Comparison of ENCODE assay signal across 15 mouse cellular contexts in the genomic region with DNA sequence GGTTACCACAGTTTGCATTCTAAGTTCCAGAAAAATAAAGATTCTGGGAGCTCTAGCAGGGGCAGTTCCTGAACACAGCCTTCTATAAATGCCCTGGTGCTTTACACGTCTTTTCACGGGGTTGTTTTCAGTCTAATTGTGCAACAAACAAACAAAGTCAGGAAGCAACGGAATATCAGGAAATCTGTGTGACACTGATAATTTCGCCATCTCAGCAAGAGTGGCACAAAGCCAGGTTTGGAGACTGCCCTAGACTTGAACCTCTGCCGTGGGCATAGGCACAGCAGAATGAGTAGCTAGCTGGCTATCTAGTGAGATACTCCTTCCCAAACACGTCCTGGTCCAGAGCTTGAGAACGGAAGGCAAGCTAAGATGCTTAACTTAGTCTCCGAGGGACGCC. TPM values are rescaled to one million over a fixed set of nuclear protein-coding genes. Genes with fewer than 3 reads are reported as not detected.
DNase-seq lines count a peak whose midpoint lies in the region; ATAC-seq and TF ChIP-seq lines count a peak whose summit lies in the region.
"Had no signal": no experiment of that assay in that cellular context is flagged by ENCODE, and none has a peak within 500 bp of the region (broad histone marks: within the 10 kb centered on the region; RNA-seq: fewer than 3 reads in every experiment).

No protein-coding gene starts in this region.

- peak overlapping the region; percentile 70 for H3K27ac ChIP-seq in heart, adult 2 months
- H3K27ac ChIP-seq in heart, embryonic 11.5 days (ENCODE audit: low read depth, low read length) = no peak overlapping the region
- H3K27ac ChIP-seq in lung, embryonic 16.5 days (ENCODE audit: low read length) = peak overlapping the region; percentile 37; the same call in 1 of the 2 replicates
- H3K27ac ChIP-seq in forebrain, embryonic 11.5 days (ENCODE audit: low read depth, low read length) = no peak overlapping the region
- H3K27ac ChIP-seq: embryonic facial prominence, embryonic 10.5 days; hindbrain, postnatal 0 days; limb, embryonic 12.5 days had no signal

- intact Hi-C loops in heart, adult 2 months (cut with DNase I) = loop anchor here (5.0 kb wide), 3 partner anchors 149 to 274 kb away; a partner anchor contains a TSS
- intact Hi-C loops in left cerebral cortex, postnatal 25 days (cut with DNase I) = loop anchor here (5.0 kb wide), 3 partner anchors 54 to 299 kb away; a partner anchor contains a TSS

- peak; percentile 40 to 62 for DNase-seq in heart, adult 2 months
- peak; percentile 60 for DNase-seq in adrenal gland, postnatal 10 days
- peak; percentile 33 for DNase-seq in heart, postnatal 4 days
- DNase-seq in forebrain, embryonic 11.5 days (ENCODE audit: low spot score) = no peak
- DNase-seq in left cerebral cortex, postnatal 25 days (ENCODE audit: low spot score in 2 of 2) = no peak
- DNase-seq: cerebellum, adult 8-10 months; gastrocnemius, postnatal 14 days had no signal

- no peaks in the 10 kb centered on the region for H3K9me3 ChIP-seq in heart, embryonic 11.5 days (replicated peaks; ENCODE audit: control insufficient read depth, low read length)
- no peaks in the 10 kb centered on the region for H3K9me3 ChIP-seq in lung, embryonic 16.5 days (ENCODE audit: control insufficient read depth, low read length)
- H3K9me3 ChIP-seq in forebrain, embryonic 11.5 days (ENCODE audit: control insufficient read depth, low read length) = no peaks in the 10 kb centered on the region
- H3K9me3 ChIP-seq: embryonic facial prominence, embryonic 10.5 days; limb, embryonic 12.5 days; megakaryocyte, embryonic 14.5 days had no signal

- WGBS in heart, adult 2 months = 46% methylated on average over 9 of the region's 9 CpGs
- 76% methylated on average over 9 of the region's 9 CpGs for WGBS in heart, embryonic 11.5 days (ENCODE audit: insufficient replicate concordance)
- WGBS in lung, embryonic 16.5 days = 73% methylated on average over 9 of the region's 9 CpGs
- WGBS in forebrain, embryonic 11.5 days = 92% methylated on average over 9 of the region's 9 CpGs

- 0 out of 2 replicates have a peak, but pooled peaks have one; percentile 61 for TF ChIP-seq EP300 in heart, adult 2 months (IDR thresholded peaks at IDR 0.05; ENCODE audit: insufficient read depth, low read depth, low read length)

- TF ChIP-seq CTCF in heart, adult 2 months (IDR thresholded peaks at IDR 0.05) = no peak

- ATAC-seq in heart, embryonic 11.5 days (replicated peaks; ENCODE audit: insufficient number of reproducible peaks, low FRiP score, low TSS enrichment) = no peak
- no peak for ATAC-seq in lung, embryonic 16.5 days (ENCODE audit: low read depth)
- no peak for ATAC-seq in forebrain, embryonic 11.5 days (replicated peaks; ENCODE audit: low FRiP score)
- no peak for ATAC-seq in inflammation-experienced regulatory T-cells, adult 6 months
- ATAC-seq: hindbrain, postnatal 0 days; Patski had no signal

- H3K4me2 ChIP-seq in heart, embryonic 11.5 days = no peak overlapping the region
- H3K4me2 ChIP-seq in lung, embryonic 16.5 days (ENCODE audit: low read depth, low read length) = no peak overlapping the region
- no peak overlapping the region for H3K4me2 ChIP-seq in forebrain, embryonic 11.5 days (ENCODE audit: low read depth, low read length, severe bottlenecking)
- H3K4me2 ChIP-seq: limb, embryonic 12.5 days had no signal

- no peak overlapping the region for H3K9ac ChIP-seq in heart, adult 2 months (ENCODE audit: low read depth, low read length)
- no peak overlapping the region for H3K9ac ChIP-seq in heart, embryonic 11.5 days (ENCODE audit: low read depth, low read length)
- H3K9ac ChIP-seq in lung, embryonic 16.5 days (ENCODE audit: low read length) = no peak overlapping the region
- H3K9ac ChIP-seq in forebrain, embryonic 11.5 days (ENCODE audit: low read length) = no peak overlapping the region
- H3K9ac ChIP-seq: limb, embryonic 12.5 days had no signal

- peaks cover 20% of the 10 kb centered on the region for H3K36me3 ChIP-seq in heart, adult 2 months (ENCODE audit: control insufficient read depth, insufficient read depth, low read length)
- H3K36me3 ChIP-seq in heart, embryonic 11.5 days (ENCODE audit: control insufficient read depth, insufficient read depth, low read length) = peaks cover 3% of the 10 kb centered on the region; the same call in 1 of the 2 replicates
- no peaks in the 10 kb centered on the region for H3K36me3 ChIP-seq in lung, embryonic 16.5 days (ENCODE audit: control insufficient read depth, insufficient read depth, low read length)
- no peaks in the 10 kb centered on the region for H3K36me3 ChIP-seq in forebrain, embryonic 11.5 days (ENCODE audit: control insufficient read depth, insufficient read depth, low read length)

- peak; percentile 54; the same call in 1 of the 2 replicates for TF ChIP-seq POLR2A in heart, adult 2 months (IDR thresholded peaks at IDR 0.05; ENCODE audit: insufficient read depth, low read depth, low read length)

- H3K27me3 ChIP-seq in heart, adult 2 months (ENCODE audit: control insufficient read depth, insufficient read depth, low read length) = no peaks in the 10 kb centered on the region
- H3K27me3 ChIP-seq in heart, embryonic 11.5 days (ENCODE audit: control insufficient read depth, insufficient read depth, low read length) = no peaks in the 10 kb centered on the region
- no peaks in the 10 kb centered on the region for H3K27me3 ChIP-seq in lung, embryonic 16.5 days (ENCODE audit: control insufficient read depth, insufficient read depth, low read depth, low read length)
- no peaks in the 10 kb centered on the region for H3K27me3 ChIP-seq in forebrain, embryonic 11.5 days (ENCODE audit: control insufficient read depth, insufficient read depth, low read length)
- H3K27me3 ChIP-seq: limb, embryonic 12.5 days; megakaryocyte, embryonic 14.5 days; Patski had no signal

- peaks cover 5% of the 10 kb centered on the region for H3K4me1 ChIP-seq in heart, adult 2 months (ENCODE audit: control insufficient read depth, insufficient read depth, low read length)
- H3K4me1 ChIP-seq in heart, embryonic 11.5 days (ENCODE audit: control insufficient read depth, insufficient read depth, low read length) = no peaks in the 10 kb centered on the region
- H3K4me1 ChIP-seq in lung, embryonic 16.5 days (replicated peaks; ENCODE audit: control insufficient read depth, insufficient read depth, low read length) = 0 out of 2 replicates have a peak, but pooled peaks cover 2% of the 10 kb centered on the region
- no peaks in the 10 kb centered on the region for H3K4me1 ChIP-seq in forebrain, embryonic 11.5 days (replicated peaks; ENCODE audit: control insufficient read depth, insufficient read depth, low read length)
- H3K4me1 ChIP-seq: embryonic facial prominence, embryonic 10.5 days; limb, embryonic 12.5 days; megakaryocyte, embryonic 14.5 days had no signal

- H3K79me2 ChIP-seq in heart, adult 2 months (replicated peaks; ENCODE audit: control insufficient read depth, insufficient read depth, low read length) = no peaks in the 10 kb centered on the region

- no peak overlapping the region for H3K4me3 ChIP-seq in heart, adult 2 months
- H3K4me3 ChIP-seq in heart, embryonic 11.5 days (ENCODE audit: low read depth, low read length) = no peak overlapping the region
- no peak overlapping the region for H3K4me3 ChIP-seq in lung, embryonic 16.5 days (ENCODE audit: low read length)
- H3K4me3 ChIP-seq in forebrain, embryonic 11.5 days (ENCODE audit: low read depth, low read length) = no peak overlapping the region
- H3K4me3 ChIP-seq: embryonic facial prominence, embryonic 10.5 days; limb, embryonic 12.5 days; megakaryocyte, embryonic 14.5 days had no signal

RNA-seq across cellular contexts. Expression of a gene that starts 53.7 kb away (rescaled TPM):
- 10 to 100 TPM; 65.3 to 79.0 TPM for total RNA-seq in heart, adult 2 months (2021)
- polyA plus RNA-seq in heart, adult 2 months (2012; rRNA removed) = 18.6 and 38.2 TPM in 2 replicates
- 70.1 and 74.8 TPM in 2 replicates for polyA plus RNA-seq in heart, embryonic 11.5 days (2014; fragmentation: Nextera tagmentation; extraction: Ambion mirVana)
- total RNA-seq in adrenal gland, postnatal 10 days (2021) = 100 to 1,000 TPM; 187 to 219 TPM
- 10 to 100 TPM; 87.2 to 94.4 TPM for total RNA-seq in heart, postnatal 4 days (2021)
- 58.2 and 59.4 TPM in 2 replicates for polyA plus RNA-seq in lung, embryonic 16.5 days (2015; fragmentation: Nextera tagmentation; extraction: Ambion mirVana)
- 62.5 and 63.5 TPM in 2 replicates for polyA plus RNA-seq in forebrain, embryonic 11.5 days (2014; fragmentation: Nextera tagmentation; extraction: Ambion mirVana)
- 10 to 100 TPM; 22.8 to 24.8 TPM for total RNA-seq in left cerebral cortex, postnatal 25 days (2021)
- not detected for polyA plus RNA-seq in inflammation-experienced regulatory T-cells, adult 6 months (2017; shearing (Covaris generic))

Comparison
In these comparisons a context has a peak if more than half of its experiments do, and no peak if none do; other contexts are left out.
1. H3K27ac ChIP-seq: peak in heart, adult 2 months (single experiment) and lung, embryonic 16.5 days (single experiment); none in heart, embryonic 11.5 days (single experiment) and forebrain, embryonic 11.5 days (single experiment).
2. DNase-seq: peak in heart, adult 2 months (2 of 2), adrenal gland, postnatal 10 days (single experiment) and heart, postnatal 4 days (single experiment); none in forebrain, embryonic 11.5 days (single experiment) and left cerebral cortex, postnatal 25 days (0 of 2).
3. RNA of a gene that starts 53.7 kb away (polyA plus RNA-seq): 70.1 to 74.8 TPM in heart, embryonic 11.5 days, 62.5 to 63.5 TPM in forebrain, embryonic 11.5 days, 58.2 to 59.4 TPM in lung, embryonic 16.5 days and 18.6 to 38.2 TPM in heart, adult 2 months; not detected in inflammation-experienced regulatory T-cells, adult 6 months; every median in the first group is over 10 times any median in the second.